Mouse (Mus musculus) retina, postnatal 1 day (tissue): ENCODE measurements at regions not wholly inside any gene's neighbourhood (a gene's known extent, or its start where the extent isn't known, plus 50 kb on each side); places are given as distances from the start of the nearest gene placed in this dataset.
"Not testable (repeated sequence)": the region's sequence is repeated elsewhere in the genome, so short reads cannot be mapped to it uniquely, and the experiment has no call there.

Experiments used
- DNase-seq: peaks from one replicate; pipeline ENCODE4 v3.0.0-alpha.2; 2012

- no peak for DNase-seq
Measured at GRCm38 (mm10) chr4:105844675-105845466, 55.2 kb downstream of the Gm12728 start.

- not testable (repeated sequence) for DNase-seq
Measured at GRCm38 (mm10) chr4:105845998-105846989, 56.6 kb downstream of the Gm12728 start.

GRCm38 (mm10) chr4:105853086-105853485, 63.4 kb downstream of the Gm12728 start:
- DNase-seq: no peak

GRCm38 (mm10) chr4:105859052-105859864, 69.6 kb downstream of the Gm12728 start:
- no peak for DNase-seq

GRCm38 (mm10) chr4:105860930-105861653, 71.4 kb downstream of the Gm12728 start:
- DNase-seq: no peak

GRCm38 (mm10) chr4:105861654-105862037, 72.0 kb downstream of the Gm12728 start:
- no peak for DNase-seq

GRCm38 (mm10) chr4:105870512-105870911, 80.8 kb downstream of the Gm12728 start:
- DNase-seq: no peak

GRCm38 (mm10) chr4:105877246-105877645, 87.6 kb downstream of the Gm12728 start:
- DNase-seq: no peak

GRCm38 (mm10) chr4:105879891-105880290, 90.2 kb downstream of the Gm12728 start:
- no peak for DNase-seq

- DNase-seq: no peak
Measured at GRCm38 (mm10) chr4:105884791-105885190, 95.1 kb downstream of the Gm12728 start.

- DNase-seq: no peak
Measured at GRCm38 (mm10) chr4:105891438-105891837, 101.8 kb downstream of the Gm12728 start.

- no peak for DNase-seq
Measured at GRCm38 (mm10) chr4:105892065-105892464, 102.4 kb downstream of the Gm12728 start.

GRCm38 (mm10) chr4:105895116-105895515, 105.4 kb downstream of the Gm12728 start:
- no peak for DNase-seq

GRCm38 (mm10) chr4:105898054-105898847, 108.6 kb downstream of the Gm12728 start:
- DNase-seq: no peak

GRCm38 (mm10) chr4:105904896-105905295, 115.2 kb downstream of the Gm12728 start:
- DNase-seq: no peak

- DNase-seq: no peak
Measured at GRCm38 (mm10) chr4:105906411-105906810, 116.7 kb downstream of the Gm12728 start.

- no peak for DNase-seq
Measured at GRCm38 (mm10) chr4:105907611-105908010, 117.9 kb downstream of the Gm12728 start.

- DNase-seq: no peak
Measured at GRCm38 (mm10) chr4:105908281-105908680, 118.6 kb downstream of the Gm12728 start.

GRCm38 (mm10) chr4:105909272-105909671, 119.6 kb downstream of the Gm12728 start:
- DNase-seq: no peak

GRCm38 (mm10) chr4:105910666-105911065, 121.0 kb downstream of the Gm12728 start:
- no peak for DNase-seq

- DNase-seq: peak; percentile 21
Measured at GRCm38 (mm10) chr4:105911678-105912077, 122.0 kb downstream of the Gm12728 start.
